Mouse (Mus musculus) right cerebral cortex, postnatal 25 days (tissue): ENCODE measurements around the gene Hmbs.
"Not testable (repeated sequence)": the region's sequence is repeated elsewhere in the genome, so short reads cannot be mapped to it uniquely, and the experiment has no call there.

Source experiments
- DNase-seq: peaks from one replicate; pipeline ENCODE4 v3.0.0; 2022

Gene Hmbs

DNA sequence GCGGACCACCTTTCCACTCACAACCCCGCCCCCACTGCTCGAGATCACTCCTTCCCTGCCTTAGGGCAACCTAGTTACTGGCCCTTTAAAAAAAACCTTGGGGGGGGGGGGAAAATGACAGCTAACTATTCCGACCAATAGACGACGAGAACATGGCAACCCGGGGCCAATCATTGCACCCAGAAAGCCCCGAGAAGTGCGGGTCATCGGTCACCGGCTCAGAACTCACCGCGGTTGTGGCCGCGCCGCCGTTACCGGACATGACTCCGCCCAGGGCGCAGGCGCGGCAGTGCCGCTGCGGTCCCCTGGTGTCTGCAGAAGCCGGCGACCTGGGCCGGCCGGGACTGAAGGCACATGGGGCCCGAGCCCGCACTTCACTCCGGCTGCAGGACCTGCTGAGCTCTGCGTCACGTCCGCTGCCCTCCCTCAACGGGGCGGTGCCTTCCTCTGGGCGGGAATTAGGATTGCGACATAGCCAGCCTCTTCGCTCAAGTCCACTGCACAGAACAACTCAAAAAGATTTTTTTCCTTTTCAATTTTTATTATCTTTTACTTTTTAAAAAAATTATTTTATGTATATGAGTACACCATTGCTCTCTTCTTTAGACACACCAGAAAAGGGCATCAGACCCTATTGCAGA is at the start of gene Hmbs:
TSS of gene Hmbs (minus strand) at position 448 of the 641 bp plus-strand sequence.
- DNase-seq = peak; percentile 92

DNA sequence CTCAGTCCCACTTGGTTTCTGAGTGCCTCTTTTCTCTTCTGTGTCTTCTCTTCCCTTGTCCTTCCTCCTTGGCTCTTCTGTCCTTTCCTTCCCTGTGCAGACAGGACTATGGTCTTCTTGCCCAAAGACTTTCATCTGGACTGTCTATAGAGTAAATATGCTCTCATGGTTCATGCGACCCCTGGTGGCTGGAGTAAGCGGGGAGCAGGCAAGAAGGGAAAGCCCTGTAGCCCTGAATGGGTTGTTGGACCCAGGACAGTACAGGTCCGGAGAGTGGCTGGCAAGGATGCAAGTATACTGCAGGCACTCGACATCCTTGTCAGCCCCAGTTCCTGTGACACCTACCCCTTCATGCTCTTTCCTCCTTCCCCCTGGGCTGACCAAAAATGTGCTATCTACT is 47.4 kb upstream of the Hmbs start:
- peak; percentile 33 for DNase-seq

DNA sequence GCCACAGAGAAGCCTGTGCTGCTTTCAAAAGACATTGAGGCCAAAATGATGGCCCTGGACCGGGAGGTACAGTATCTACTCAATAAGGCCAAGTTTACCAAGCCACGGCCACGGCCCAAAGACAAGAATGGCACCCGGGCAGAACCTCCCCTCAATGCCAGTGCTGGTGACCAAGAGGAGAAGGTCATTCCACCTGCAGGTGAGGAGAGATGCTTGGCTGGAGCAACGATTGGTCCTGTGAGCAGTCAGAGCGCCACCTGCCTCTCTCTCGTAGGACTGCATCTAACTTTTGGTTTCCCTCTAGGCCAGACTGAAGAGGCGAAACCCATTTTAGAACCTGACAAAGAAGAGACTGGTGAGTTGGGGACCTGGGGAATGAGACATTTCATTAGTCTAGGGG is 45.2 kb upstream of the Hmbs start:
- DNase-seq = no peak

DNA sequence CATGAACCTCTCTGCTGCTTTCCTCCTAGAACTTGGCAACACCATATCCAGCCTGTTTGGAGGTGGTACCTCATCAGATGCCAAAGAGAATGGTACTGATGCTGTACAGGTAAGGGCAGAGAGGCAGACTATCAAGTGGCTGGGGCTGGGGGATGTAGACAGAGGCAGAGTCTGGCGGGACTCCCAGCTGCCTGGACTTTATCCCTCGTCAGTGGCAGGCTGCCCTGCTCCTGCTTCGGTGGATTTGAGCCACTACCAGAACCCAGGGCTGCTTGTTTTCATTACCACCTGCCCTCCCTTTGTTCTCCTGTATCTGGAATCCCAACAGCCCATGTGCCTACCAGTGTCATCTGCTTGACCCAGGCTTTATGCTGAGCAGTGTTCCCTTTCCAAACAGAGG is 43.2 kb upstream of the Hmbs start:
- DNase-seq = no peak

DNA sequence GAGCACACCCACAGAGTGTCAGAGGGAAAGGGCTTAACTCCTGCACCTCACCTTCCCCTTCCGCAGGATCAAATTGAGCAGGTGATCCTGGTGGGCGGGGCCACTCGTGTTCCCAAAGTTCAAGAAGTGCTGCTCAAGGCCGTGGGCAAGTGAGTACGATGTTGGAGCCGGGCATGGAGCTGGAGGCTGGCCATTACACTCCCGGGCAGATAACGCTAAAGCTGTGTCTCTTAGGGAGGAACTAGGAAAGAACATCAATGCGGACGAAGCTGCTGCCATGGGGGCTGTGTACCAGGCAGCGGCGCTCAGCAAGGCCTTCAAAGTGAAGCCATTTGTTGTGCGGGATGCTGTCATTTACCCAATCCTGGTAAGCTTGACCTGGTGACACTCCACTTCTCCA is 40.6 kb upstream of the Hmbs start:
- DNase-seq = no peak

DNA sequence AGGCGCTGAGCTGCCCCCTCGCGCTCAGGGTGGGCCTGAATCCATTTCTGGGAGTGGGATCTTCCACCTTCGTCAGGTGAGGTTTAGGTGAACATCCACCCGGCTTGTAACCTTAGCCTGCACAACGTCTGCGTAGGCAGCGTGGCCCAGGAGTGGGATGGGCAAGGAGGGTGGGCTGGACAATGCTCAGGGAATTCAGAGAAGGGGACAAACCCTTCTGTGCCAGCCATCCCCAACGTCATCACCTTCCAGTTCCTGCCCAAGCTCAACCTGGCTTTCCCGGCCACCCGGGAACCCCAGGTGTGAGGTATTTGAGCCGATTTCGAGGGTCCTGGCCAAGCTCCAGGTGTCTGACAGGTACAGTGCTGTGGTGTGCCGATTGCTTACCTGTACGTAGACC is 35.8 kb upstream of the Hmbs start:
- DNase-seq = no peak

DNA sequence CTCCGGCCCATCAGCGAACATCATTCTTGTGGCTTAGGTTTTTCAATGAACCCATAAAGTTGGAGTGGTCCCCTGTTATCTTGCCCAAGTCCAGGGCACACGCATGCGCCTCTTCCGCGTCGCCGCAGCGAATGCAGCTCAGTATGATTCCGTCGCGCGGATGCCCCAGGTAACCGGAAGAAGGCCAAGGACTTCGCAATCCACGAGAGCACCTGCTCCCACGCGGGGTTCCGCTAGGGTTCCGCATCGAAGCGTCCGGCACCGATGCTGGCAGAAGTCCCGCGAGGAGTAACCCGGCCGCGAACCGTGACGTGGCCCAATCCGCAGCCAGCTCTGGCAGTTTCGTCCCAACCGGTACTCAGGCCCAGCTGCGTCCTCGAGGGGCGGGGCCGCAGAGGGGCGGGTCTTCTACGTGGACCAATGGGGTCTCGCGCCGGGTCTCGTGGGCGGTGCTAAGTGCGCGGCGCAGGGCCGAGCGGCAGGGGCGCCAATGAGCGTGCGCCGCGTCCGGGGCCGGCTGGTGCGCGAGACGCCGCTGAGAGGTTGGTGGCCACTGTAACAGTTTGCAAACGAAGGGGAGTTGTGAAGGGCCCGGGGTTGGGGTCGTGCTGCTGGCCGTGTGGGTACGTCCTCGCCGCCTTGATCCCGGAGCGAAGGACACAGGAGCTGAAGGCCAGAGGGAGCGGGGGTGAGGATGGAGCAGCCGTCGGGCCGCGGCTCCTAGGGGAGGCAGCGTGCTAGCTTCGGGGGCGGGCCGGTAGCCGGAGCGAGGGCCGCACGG is 35.2 kb upstream of the Hmbs start, which contains the start of gene Hyou1:
TSS of gene Hyou1 (plus strand) at position 437 of the 781 bp plus-strand sequence.
- peak; percentile 99 for DNase-seq

DNA sequence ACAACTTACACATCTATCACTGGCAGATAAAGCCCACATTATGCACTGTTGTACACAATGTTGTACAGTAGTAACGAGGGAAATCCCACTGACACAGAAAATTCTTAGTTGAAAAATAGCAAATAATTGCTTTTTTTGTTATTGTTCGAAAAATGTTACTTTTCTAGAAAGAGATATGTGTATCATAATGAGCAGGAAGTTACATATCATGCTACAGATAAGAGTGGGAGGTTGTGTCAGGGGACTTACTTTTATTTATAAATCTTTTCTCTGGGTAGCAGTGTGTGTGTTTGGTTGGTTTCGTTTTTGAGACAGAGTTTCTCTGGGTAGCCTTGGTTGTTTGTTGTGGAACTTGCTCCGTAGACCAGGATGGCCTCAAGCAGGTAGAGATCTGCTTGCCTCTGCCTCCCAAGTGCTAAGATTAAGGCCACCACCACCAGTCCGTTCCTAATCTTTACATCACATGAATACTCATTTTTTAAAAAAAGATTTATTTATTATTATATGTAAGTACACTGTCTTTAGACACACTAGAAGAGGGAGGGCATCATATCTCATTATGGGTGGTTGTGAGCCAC is 34.2 kb upstream of the Hmbs start:
- DNase-seq = no peak

DNA sequence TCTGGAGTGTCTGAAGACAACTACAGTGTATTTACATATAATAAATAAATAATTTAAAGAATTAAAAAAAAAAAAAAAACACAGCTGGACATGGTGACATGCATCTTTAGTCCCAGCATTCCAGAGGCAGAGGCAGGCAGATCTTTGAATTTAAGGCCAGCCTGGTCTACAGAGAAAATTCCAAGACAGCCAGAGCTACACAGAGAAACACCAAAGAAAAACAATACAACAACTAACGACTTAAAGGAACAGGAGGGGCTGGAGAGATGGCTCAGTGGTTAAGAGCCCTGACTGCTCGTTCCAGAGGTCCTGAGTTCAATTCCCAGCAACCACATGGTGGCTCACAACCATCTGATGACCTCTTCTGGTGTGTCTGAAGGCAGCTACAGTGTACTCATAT is 33.3 kb upstream of the Hmbs start:
- not testable (repeated sequence) for DNase-seq

DNA sequence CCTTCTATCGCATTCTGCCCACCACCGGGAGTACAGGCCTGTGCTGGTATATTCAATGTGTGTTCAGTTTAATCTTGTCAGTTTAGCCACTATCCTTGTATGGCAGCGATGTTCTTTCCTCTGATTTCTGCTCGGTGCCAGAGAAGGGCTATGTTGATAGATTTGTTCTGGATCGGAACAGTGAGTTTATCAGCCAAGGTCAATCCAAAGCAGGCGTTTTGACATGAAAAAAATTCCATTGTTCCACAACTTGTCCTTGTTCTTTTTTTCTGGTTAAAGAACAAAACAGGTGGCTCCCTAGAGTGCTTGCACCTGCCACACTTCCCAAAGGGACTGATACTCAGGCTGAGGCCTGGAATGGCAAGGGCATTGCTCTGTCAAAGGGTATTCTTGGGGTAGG is 32.1 kb upstream of the Hmbs start:
- DNase-seq = no peak

DNA sequence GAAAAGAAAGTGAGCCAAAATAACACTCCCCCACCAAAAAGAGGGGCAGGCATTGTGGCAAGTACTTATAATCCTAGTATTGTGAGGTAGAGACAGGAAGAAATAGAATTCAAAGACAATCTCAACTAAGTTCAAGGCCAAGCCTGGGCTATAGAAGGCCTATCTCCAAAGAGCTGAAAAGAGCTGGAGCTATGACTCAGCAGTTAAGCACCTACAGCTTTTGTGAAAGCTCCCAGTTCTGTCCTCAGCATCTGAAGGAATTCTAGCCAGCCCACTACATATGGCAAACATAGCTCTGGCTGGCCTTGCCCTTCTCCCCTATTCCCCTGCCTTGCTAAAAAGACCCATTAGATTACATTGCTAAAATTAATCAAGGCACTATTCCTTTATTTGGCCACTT is 29.4 kb upstream of the Hmbs start:
- no peak for DNase-seq

DNA sequence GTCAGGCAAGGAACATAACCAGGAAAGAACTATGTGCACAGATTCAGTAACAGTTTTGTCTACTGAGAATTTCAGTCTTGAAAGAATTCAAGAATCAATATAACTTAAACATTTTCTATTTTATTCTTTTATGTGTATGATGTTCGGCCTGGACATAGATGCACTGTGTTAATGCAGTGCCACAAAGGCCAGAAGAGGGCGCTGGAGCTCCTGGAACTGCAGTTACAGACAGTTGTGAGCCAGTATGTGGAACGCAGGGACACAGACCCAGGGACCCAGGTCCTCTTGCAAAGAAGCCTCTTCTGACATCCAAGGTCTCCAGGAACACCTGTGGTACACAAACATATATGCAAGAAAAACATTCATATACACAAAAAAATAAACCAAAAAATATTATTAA is 20.5 kb upstream of the Hmbs start:
- no peak for DNase-seq

DNA sequence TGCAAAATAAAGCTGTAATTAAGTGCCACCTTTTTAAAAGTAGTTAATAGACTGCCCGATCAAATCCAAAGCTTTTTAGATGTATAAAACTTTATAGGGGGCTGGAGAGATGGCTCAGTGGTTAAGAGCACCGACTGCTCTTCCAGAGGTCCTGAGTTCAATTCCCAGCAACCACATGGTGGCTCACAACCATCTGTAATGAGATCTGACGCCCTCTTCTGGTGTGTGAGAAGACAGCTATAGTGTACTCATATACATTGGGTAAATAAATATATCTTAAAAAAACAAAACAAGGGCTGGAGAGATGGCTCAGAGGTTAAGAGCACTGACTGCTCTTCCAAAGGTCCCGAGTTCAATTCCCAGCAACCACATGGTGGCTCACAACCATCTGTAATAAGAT is 17.9 kb upstream of the Hmbs start:
- DNase-seq = not testable (repeated sequence)

DNA sequence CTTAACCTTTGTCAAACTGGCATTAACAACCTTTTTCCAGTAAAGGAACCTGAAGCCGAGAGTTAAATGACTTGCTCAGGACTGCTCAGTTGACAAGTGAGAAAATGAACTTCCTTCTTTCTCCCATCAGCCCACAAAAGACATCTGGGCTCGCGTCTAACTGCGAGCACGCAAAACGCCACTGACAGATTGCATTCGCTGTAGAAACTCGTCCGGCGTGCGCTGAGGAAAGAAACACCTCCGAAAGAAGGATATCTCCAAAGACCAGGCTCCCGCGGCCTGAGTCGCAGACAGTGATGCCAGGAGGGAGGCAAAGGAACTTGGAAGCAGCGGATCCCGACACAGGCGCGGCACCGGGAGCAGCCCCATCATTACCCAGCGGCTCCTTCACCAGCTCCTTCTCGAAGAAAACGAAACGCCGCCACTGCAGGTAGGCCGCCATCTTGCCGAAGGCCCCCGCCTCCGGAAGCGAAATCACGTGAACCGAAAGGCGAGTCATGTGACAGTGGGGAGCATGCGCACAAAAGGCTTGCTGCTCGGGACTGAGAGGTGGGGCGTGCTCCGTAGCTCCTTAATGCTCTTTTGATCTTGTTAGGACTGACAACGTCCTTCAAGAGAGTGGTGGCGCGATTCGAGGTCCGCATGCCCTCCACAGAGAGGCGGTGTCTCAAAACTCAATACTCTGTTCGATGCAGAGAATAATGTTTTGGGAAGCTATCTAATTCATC is 17.3 kb upstream of the Hmbs start, which contains the start of gene Vps11:
TSS of gene Vps11 (minus strand) at position 481 of the 728 bp plus-strand sequence.
- peak; percentile 91 for DNase-seq

DNA sequence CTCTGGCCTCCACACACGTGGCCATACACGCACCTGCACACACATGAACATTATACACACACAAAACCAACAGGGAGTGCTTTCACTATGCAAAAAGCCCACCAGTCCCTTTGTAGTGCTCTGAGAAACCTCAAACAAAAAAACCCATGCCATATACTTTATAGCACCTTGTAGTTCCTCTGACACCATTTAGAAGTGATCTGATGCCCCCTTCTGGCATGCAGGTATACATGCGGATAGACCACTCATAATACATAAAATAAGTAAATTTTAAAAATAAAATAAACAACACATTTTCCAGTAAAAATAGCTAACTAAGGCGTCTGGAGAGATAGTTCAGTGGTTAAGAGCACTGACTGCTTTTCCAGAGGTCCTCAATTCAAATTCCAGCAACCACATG is 13.2 kb upstream of the Hmbs start:
- no peak for DNase-seq

DNA sequence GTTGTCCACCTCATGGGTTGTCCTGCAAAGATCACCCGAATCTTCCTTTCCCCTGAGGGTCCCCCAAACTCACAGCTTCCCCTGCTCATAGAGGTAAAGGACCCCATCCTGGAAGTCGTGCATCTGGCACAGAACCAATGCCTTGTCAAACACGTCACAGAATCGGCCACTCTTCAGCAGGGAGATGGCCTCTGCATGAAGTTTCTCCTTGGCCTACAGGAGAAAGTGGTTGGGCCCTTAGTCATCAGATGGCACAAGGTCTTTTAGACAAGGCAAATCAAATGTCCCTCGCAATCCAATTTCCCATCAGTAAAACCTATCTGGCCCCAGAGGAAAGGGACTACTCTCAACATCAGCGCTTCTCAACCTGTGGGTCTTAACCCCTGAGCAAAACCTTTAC is 9.1 kb upstream of the Hmbs start:
- DNase-seq = no peak

DNA sequence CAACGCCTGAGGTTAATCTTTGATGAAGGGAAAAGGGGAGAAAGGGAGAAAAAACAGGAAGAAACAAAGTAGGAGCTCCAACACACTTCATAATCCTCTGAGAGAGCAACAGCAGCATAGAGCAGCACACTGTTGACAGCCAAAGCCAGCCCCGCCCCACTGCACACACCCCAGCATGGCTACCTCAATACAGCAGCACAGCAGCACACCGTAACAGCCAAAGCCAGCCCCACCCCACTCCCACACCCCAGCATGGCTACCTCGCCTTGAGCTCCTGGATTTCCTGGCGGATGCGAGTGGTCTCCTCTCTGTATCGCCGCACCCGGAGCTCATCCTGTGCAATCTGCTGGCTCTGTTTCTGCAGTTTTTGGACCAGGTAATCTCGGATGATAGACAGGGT is 8.3 kb upstream of the Hmbs start:
- DNase-seq = no peak

DNA sequence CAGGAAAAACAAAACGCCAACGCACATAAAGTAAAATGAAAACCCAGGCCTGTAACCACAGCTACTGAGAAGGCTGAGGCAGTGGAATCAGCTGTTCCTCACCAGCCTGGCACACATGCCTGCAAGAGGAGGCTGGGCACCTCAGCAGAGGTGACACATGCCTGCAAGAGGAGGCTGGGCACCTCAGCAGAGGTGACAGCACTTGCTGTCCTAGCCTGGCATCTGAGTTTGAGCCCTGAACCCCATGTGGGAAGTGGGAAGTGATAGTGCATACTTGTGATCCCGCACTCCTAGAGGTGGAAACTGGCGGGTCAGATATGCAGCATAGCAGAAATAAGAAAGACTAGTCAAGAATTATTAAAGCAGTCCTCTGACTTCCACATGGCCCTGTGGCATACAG is 7.4 kb upstream of the Hmbs start:
- DNase-seq = no peak

DNA sequence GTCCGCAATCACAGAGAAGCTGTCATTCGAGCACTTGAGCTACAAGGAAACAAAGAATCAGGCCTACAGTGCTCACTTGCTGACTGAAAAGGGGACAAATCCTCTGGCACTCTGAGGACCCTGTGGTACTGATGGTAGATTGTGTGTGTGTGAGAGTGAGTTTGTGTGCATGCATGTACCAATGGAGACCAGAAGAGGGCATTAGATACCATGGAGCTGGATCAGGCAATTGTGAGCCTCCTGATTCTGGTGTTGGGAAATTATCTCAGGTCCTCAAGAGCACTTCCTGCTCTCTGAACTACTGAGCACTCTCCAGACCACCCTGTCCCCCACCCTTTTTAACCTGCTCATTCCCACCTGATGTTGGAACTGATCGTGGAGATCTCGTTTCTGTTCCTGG is 4.5 kb upstream of the Hmbs start:
- no peak for DNase-seq

DNA sequence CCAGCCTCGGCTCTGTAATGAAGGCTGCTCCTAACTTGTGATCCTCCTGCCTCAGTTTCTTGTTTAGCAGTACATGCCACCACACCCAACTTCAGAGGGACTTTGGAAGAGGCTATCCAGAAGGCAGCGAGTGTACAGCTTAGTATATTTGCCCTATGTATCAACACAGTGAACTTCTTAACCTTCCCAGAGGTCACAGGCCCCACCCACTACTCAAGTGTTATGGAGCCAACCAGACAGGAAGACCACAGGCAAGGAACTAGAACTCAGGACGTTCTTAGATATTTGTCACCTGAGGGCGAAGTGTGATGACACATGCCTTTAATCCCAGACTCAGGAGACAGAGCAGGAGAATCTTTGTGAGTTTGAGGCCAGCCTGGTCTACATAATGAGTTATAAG is 3.6 kb upstream of the Hmbs start:
- DNase-seq = no peak

DNA sequence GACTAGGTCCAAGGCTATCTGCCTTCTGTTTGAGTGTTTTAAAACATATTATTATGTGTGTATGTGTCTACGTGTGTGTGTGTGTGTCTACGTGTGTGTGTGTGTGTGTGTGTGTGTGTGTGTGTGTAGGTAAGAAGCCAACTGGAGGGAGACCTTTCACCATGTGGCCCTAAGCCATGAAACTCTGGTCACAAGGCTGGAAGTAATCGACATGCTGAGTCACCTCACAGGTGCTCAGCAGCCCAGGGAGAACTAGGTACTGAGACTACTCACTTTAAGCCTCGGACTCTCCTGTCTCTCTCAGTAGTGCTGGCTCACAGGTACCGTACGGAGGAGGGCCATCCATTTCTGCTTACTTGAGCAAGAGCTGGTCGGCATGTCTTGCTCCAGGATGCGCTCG is 3.1 kb upstream of the Hmbs start:
- no peak for DNase-seq

DNA sequence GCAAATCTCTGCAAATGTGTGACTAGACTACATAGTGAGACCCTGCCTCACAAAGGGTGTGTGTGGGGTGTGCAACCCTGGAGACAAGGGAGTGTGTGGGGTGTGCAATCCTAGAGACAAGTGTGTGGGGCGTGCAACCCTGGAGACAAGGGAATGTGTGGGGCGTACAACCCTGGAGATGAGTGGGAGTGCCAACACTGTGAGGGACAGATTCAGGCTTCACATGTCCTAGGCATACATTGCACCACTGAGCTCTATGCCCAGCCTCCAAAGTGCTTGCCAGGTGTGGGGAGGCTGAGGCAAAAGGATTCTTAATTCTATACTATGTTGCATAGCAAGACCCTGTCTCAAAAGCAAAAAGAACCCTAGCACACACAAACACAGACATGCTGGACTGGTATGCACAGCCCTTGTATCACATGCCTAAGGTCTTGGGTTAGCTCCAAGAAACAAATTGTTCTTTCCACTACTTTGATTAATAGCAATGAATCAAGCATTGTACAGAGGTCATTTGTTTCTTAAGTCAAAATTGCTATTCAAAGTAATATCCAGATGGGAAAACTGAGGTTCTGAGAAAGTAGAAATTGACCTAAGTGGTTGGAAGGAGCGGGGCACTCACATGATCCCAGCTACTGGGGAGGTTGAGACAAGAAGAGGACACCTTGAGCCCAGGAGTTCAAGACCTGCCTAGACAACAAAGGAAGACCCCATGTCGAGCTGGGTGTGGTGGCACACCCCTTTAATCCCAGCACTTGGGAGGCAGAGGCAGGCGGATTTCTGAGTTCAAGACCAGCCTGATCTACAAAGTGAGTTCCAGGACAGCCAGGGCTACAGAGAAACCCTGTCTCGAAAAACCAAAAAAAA is 1.8 kb upstream of the Hmbs start:
- DNase-seq = no peak

DNA sequence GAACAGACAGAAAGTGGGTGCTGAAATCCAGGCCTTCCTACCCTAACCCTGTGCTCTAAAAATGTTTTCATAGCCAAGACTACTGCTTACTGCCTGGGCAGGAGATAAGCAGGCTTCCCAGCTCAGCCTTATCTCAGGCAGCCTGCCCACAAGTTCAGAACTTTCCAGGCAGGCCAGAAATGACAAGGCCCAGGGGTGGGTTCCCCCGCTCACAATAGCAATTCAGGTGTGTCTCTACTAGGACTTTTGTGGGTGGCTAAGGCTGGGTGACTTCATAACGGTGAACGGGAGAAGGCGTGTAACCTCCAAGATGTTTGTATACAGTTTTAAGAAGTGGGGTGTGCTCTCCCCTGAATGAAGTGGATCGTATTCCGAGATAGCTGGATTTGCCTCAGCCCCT is 738 bp downstream of the Hmbs start:
- peak; percentile 29 for DNase-seq
